Mouse (Mus musculus) embryonic fibroblast, embryonic 13.5 days (primary cell): ENCODE measurements at regions not wholly inside any gene's neighbourhood (a gene's known extent, or its start where the extent isn't known, plus 50 kb on each side); places are given as distances from the start of the nearest gene placed in this dataset.

Experiments used
- H3K27ac ChIP-seq: 2 replicates; pipeline ENCODE4 v1.5.1; 2012; ENCODE audit warnings: low read length, control low read depth, inconsistent platforms; ENCODE audit not compliant: insufficient read depth
- H3K4me1 ChIP-seq: 2 replicates; pipeline ENCODE4 v1.6.1; 2011; ENCODE audit warnings: low read length; ENCODE audit not compliant: control insufficient read depth, insufficient read depth
- H3K4me3 ChIP-seq: 2 replicates; pipeline ENCODE4 v1.5.1; 2011; ENCODE audit warnings: mild to moderate bottlenecking, control low read depth, low read length; ENCODE audit not compliant: insufficient read depth
- CTCF ChIP-seq: IDR thresholded peaks from 2 replicates; pipeline ENCODE4 v1.5.1; 2011; ENCODE audit warnings: mild to moderate bottlenecking, control low read depth, low read length, moderate library complexity, borderline replicate concordance; ENCODE audit not compliant: insufficient read depth
- POLR2A ChIP-seq: IDR thresholded peaks from 2 replicates; pipeline ENCODE4 v1.6.1; 2011; ENCODE audit warnings: low read depth, mild to moderate bottlenecking, control low read depth, low read length, moderate library complexity

GRCm38 (mm10) chr5:77464851-77465548 lies 57.2 kb upstream of the Igfbp7 start:
- no peak overlapping the region for H3K4me3 ChIP-seq
- H3K4me1 ChIP-seq = no peaks in the 10 kb centered on the region
- TF ChIP-seq CTCF = peak; percentile 48; the same call in 1 of the 2 replicates
- TF ChIP-seq POLR2A = no peak
- H3K27ac ChIP-seq = no peak overlapping the region

GRCm38 (mm10) chr5:77459896-77460717 lies 52.3 kb upstream of the Igfbp7 start:
- TF ChIP-seq POLR2A = peak; percentile 32; the same call in 1 of the 2 replicates
- TF ChIP-seq CTCF = peak; percentile 99
- Histone ChIP-seq H3K4me3 (peak overlapping the region; percentile 51), H3K27ac (no peak overlapping the region), H3K4me1 (no peaks in the 10 kb centered on the region)
